Mouse (Mus musculus) heart, adult 2 months (tissue): ENCODE measurements around the gene Mul1.

Experiments used
- CTCF ChIP-seq: fragments of 200-600 bp; IDR thresholded peaks from 2 replicates; pipeline ENCODE4 v1.8.1; 2022; ENCODE audit warnings: antibody characterized with exemption, mild to moderate bottlenecking, moderate library complexity
- EP300 ChIP-seq: fragments of 200-500 bp; IDR thresholded peaks from 2 replicates; pipeline ENCODE4 v1.6.1; 2011; ENCODE audit warnings: low read depth, low read length, control low read depth; ENCODE audit not compliant: insufficient read depth
- POLR2A ChIP-seq: fragments of 200-500 bp; IDR thresholded peaks from 2 replicates; pipeline ENCODE4 v1.6.1; 2011; ENCODE audit warnings: mild to moderate bottlenecking, low read depth, low read length, control low read depth; ENCODE audit not compliant: insufficient read depth

GRCm38 (mm10) chr4:138463832-138464487, 29.5 kb downstream of the Mul1 start:
- TF ChIP-seq POLR2A = no peak
- peak; percentile 14; the same call in 1 of the 2 replicates for TF ChIP-seq CTCF
- TF ChIP-seq EP300 = 0 out of 2 replicates have a peak, but pooled peaks have one; percentile 14
